Mouse (Mus musculus) activated CD4-positive, CD25-positive, alpha-beta regulatory T cell, adult 4 months (primary cell): ENCODE data around the gene Ash1l. TPM values are rescaled to one million over a fixed set of nuclear protein-coding genes. Genes with fewer than 3 reads are reported as not detected.
A peak's percentile ranks its signal among the peaks of the same experiment; 100 is the strongest.
"Not testable (repeated sequence)": the region's sequence is repeated elsewhere in the genome, so short reads cannot be mapped to it uniquely, and the experiment has no call there.

Source experiments
- ATAC-seq: one replicate; pipeline ENCODE4 v1.8.0; 2017
- polyA plus RNA-seq, 2 experiments: library from polyadenylated mRNA; unstranded; fragments of 100-300 nt; shearing (Covaris generic); gene quantifications; one replicate each; pipeline ENCODE4 v1.2.1; 2017

Ash1l gene
- polyA plus RNA-seq, 2 experiments from 2014 or later, result 32.0 to 37.4 TPM

GRCm38 (mm10) chr3:88963211-88963610 is 12.8 kb downstream of the Ash1l start:
- ATAC-seq, result not testable (repeated sequence)

GRCm38 (mm10) chr3:88975012-88975411 is 24.6 kb downstream of the Ash1l start:
- ATAC-seq, result no peak

DNA sequence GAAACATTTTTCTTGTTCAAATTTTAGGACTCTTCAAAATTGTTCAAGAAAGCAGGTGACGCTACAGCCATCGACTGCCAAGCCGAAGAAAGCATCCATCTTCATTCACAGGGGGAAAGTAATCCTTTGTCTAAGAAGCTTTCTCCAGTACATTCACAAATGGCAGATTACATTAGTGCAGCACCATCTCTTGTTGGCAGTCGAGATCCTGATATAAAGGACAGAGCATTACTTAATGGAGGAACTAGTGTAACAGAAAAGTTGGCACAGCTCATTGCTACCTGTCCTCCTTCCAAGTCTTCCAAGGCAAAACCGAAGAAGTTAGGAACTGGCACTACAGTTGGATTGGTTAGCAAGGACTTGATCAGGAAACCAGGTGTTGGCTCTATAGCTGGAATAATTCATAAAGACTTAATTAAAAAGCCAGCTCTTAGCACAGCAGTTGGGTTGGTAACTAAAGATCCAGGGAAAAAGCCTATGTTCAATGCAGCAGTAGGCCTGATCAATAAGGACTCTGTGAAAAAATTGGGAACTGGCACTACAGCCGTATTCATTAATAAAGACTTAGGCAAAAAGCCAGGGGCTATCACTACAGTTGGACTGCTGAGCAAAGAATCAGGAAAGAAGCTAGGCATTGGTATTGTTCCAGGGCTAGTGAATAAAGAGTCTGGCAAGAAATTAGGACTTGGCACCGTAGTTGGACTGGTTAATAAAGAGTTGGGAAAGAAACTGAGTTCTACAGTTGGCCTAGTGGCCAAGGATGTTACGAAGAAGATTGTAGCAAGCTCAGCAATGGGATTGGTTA is 31.0 kb downstream of the Ash1l start:
- ATAC-seq, result no peak

- ATAC-seq, result no peak
These were observed 33.5 kb downstream of the Ash1l start for GRCm38 (mm10) chr3:88983921-88984381.

DNA sequence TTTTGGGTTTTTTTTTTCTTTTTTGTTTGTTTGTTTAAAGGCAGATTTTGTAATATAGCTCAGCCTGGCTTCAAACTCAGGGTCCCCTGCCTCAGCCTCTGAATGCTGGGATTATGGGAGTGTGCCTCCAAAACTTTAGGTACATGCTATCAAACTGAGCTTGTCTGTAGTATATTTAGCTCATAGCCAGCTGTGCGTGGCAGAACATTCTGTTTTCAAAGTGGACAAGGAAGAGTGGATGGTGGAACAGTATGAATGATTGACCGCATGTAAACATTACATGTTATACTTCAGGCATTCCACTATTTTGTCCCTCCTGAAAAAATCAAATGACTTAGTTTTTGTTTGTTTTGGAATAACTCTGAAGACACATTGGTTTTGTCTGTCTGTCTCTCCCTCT is 42.4 kb downstream of the Ash1l start:
- no peak for ATAC-seq

DNA sequence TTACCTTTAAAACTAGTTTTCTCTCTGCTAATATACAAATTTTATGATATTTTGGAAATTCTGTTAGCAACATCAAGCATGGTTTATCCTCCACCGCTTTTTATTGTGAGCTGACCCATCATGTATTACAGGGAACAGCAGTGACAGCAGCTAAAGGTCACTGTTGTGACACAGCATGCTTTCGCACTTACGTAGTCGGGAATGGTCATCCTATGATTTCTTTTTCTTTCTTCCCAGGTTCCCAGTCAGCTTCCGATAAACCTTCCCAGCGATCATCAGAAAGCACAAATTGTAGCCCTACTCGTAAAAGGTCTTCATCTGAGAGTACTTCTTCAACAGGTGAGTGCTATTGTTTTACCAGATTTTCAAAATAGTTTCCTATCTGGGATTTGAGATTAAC is 51.1 kb downstream of the Ash1l start:
- ATAC-seq, result no peak

DNA sequence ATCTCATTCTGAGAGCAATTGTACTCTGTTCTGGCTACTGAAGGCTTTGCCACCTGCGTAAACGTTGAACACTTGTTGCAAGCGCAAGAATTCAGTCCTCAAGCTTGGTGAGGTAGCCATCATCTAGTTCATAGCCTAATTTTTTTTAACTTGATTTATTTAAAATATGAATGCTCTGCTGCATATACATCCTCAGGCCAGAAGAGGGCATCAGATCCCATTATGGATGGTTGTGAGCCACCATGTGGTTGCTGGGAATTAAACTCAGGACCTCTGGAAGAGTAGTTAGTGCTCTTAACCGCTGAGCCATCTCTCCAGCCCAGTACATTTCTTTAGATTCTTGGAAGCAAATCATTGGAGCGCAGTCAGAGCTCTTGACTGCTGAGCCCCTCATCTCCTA is 80.5 kb downstream of the Ash1l start:
- not testable (repeated sequence) for ATAC-seq

DNA sequence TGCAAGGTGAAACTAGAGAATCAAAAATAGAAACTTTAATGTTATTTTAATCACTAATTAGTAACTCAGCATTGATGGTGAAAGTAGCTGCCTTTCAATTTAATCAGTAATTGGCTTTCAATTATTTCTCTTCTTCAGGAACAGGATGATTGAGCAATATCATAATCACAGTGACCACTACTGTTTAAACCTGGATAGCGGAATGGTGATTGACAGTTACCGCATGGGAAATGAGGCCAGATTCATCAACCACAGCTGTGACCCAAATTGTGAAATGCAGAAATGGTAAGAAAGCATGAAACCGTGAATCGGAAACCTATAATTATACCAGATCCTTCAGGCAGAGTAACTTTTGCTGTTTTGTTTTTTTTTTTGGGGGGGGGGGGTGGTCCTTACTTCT is 92.9 kb downstream of the Ash1l start:
- no peak for ATAC-seq

DNA sequence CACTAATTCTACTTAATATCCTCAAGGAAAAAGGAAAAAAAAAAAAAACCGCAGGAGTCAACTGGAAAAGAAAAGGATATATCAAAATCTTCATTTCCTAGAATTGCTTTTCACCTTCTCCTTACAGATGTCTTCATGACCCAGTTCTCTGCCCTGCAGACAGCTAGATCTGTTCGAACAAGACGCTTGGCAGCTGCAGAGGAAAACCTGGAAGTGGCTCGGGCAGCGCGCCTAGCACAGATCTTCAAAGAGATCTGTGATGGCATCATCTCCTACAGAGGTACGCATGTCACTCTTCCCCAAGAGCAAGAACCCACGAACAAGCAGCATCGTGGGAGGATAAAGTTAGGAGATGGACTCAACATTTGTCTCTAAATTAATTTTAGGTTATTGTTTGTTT is 107.9 kb downstream of the Ash1l start:
- no peak for ATAC-seq

DNA sequence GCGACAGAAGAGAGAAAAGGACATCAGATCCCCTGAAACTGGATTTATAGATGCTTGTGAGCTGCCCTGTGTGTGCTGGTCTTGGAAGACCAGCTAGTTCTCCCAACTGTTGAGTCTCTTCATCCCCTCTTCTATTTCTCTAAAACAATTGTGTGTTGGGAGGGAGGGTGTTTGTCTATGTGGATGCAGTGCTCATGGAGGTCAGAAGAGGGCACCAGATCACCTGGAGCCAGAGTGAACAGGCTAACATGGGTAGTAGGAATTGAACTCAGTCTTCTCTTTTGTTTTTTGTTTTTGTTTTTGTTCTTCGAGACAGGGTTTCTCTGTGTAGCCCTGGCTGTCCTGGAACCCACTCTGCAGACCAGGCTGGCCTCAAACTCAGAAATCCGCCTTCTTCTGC is 108.4 kb downstream of the Ash1l start:
- peak; percentile 40 for ATAC-seq

- no peak for ATAC-seq
These were observed 111.3 kb downstream of the Ash1l start for GRCm38 (mm10) chr3:89061696-89062095.

- no peak for ATAC-seq
These were observed 116.8 kb downstream of the Ash1l start for GRCm38 (mm10) chr3:89067265-89067664.

GRCm38 (mm10) chr3:89077383-89077782 is 127.0 kb downstream of the Ash1l start:
- ATAC-seq, result no peak

GRCm38 (mm10) chr3:89082287-89082686 is 131.9 kb downstream of the Ash1l start:
- not testable (repeated sequence) for ATAC-seq

DNA sequence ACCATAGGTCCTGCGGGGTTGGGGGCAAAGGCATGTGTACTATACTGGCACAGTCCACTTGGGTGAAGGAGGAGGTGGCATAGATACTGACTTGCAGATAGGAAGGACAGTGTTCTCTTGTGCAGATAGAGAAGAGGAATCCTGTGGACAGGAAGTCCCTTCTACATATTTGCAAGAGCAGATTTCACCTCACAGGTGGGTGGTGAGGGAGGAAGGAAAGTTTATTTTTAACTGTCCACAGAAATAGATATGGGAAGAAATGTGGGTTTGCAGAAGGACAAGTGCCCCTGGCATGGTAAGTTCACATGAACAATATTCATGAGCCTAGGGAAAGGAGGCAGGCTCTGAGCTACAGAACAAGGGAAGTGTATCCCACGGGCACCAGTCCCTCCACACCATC is 133.7 kb downstream of the Ash1l start:
- ATAC-seq, result no peak

DNA sequence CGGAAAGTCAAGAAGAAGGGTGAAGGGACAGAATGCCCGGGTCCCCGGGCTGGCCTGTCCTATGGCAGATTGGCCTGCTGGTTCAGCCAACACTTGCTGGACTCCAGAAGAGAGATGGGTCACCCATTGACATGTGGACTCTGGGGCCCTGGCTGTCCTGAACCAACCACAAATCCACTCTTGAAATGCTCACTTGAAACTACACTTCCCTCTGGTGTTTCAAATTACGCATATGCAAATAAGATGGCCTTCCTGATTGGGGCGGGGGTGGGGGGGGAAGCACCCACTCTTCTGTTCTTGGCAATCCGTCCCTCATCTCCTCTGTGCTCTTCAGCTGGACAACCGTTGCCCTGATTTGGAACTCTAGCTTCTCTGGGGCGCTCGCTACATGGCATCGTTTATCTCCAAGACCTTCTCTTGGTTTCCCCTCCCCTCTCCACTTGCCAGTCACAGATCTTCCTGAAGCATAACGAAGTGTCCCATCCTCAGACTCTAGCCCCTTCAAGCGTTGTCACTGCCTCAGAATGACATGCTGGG is 134.3 kb downstream of the Ash1l start:
- no peak for ATAC-seq

GRCm38 (mm10) chr3:89087338-89088110 is 137.1 kb downstream of the Ash1l start:
- ATAC-seq, result no peak

- ATAC-seq, result no peak
These were observed 138.6 kb downstream of the Ash1l start for GRCm38 (mm10) chr3:89088974-89089373.

DNA sequence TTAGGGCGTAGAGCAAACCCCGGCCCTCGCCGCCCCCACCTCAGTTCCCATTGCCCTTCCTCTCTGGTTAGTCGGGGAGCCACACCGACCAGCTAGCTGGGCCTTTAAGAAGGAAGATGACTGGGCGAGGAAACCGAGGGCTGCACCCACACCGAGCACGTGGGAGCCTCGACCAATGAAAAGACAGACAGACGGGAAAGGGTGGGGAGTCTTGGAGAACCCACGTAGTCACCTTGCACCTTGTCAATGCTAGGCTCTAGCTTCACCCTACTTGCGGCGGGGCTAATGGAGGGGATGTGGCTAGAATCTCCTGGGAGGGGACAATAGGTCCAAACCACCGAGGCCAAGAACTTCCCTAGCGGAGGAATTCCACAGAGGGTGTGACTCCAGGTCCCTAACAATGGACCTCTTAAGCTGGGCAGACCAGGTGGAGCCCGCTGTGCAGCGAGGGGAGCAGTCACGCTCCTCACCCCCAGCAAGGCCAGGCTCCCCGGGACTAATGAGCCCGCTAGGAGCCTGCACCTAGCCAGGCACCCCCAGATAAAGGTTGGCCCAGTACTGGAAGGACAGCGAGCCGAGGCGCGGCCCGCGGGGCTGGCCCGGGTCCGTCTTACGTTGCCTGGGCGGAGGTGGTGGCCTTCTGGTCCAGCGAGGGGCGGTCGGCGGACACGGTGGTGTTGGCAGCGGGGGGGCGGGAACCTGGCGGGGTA is 139.6 kb downstream of the Ash1l start:
- peak; percentile 93 for ATAC-seq

DNA sequence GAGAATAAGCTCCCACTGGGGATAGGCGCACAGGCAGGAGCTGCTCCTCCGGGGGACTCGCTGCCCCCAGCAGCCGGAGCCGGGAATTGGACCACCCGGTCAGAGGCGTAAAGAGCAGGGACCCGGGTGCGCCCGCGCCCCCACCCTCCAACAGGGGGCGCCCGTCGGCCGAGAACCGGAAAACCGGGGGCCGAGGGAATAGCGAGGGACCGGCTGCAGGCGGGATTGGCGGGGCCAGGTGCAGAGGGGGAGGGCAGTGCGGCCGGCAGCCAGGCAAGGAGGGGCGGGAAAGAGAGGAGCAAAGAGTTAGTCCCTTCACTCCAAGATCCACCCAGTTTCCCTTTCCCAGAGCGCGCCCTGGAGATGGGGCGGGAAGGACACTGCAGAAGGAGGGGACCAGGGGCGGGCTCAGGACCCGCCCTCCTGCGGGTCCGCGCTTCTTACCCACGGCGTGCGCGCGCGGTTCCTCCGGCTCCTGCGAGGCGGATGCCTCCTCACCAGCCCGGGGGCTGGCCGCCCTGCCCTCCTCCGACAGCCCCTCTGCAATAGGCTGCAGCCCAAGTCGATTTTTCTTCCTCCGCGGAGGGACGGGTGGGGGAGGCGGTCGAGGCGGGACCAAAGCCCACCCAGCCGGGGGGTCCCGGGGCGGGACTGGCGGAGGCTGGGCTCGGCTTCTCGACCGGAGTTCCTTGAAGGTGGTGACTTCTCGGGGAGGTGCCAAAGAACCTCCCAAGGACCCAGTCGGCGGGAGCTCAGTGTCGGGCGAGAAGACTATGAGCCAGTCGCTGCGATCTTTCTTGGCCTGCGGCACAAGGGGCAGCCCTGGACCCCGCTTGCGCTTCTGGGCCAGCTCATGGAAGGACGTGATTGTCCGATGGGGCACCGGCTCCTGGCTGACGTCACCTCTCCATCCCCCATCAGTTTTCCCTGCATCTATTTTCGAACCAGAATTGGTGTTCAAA is 140.6 kb downstream of the Ash1l start:
- ATAC-seq, result peak; percentile 29

GRCm38 (mm10) chr3:89091811-89092508 is 141.5 kb downstream of the Ash1l start:
- ATAC-seq, result no peak
